Mouse (Mus musculus) embryonic fibroblast, embryonic 13.5 days (primary cell): ENCODE measurements around the gene Lamb3.

Source experiments
- CTCF ChIP-seq: IDR thresholded peaks from 2 replicates; pipeline ENCODE4 v1.5.1; 2011; ENCODE audit warnings: mild to moderate bottlenecking, control low read depth, low read length, moderate library complexity, borderline replicate concordance; ENCODE audit not compliant: insufficient read depth
- POLR2A ChIP-seq: IDR thresholded peaks from 2 replicates; pipeline ENCODE4 v1.6.1; 2011; ENCODE audit warnings: low read depth, mild to moderate bottlenecking, control low read depth, low read length, moderate library complexity

DNA sequence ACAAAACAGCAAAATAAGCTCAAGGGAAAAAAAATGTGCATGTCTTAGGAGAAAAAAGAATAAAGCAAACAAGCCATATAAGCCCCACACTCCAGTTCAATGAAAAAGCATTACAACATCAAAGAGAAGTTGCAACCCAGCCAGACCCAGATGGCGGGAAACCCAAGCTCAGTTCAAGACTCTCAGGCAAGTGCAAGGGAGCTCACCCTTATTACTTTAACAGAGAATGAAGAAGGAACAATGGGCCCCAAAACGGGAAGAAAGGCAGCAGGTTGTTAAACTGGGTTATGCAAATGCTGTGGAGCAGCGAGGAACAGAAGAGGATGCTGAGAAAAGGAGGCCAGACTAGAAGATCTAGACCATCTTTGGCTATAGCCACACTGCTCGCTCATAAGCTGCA lies 35.4 kb downstream of the Lamb3 start:
- no peak for TF ChIP-seq CTCF
- no peak for TF ChIP-seq POLR2A
